Mouse (Mus musculus) retina, postnatal 1 day (tissue): Measurements from ENCODE around the gene Kars.

Experiments
- DNase-seq: peaks from one replicate; pipeline ENCODE4 v3.0.0-alpha.2; 2012

Kars gene

DNA sequence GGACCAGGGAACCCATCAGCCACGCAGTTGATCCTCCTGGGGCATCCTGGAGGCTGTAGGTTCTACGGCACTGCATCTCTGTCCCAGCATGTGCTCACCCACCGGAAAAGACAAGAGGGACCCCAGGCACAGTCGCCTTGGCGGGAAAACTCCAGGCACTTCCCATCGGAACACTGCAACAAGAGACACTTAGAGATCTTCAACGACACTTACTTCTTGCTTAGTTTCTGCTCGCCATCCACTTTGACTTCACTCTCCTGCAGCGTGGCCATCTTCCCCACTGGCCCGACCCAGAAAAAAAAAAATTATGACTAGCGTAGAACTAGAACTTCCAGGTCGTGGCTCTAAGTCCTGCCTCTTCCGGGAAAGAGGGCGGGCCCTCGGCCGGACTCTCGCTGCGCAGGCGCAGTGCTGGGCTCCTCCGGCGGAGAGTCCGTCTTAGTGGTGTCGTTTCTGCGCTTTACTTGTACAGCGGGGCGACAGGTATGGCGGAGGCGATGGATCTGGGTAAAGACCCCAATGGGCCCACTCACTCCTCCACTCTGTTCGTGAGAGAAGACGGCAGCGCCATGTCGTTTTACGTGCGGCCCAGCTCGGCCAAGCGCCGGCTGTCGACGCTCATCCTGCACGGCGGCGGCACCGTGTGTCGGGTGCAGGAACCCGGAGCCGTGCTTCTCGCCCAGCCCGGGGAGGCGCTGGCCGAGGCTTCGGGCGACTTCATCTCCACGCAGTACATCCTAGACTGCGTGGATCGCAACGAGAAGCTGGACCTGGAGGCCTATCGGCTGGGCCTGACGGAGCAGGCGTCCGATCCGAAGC is at the start of gene Kars, which contains the start of gene Terf2ip:
Kars (minus strand) TSS at position 327 of the 819 bp plus-strand sequence.
Terf2ip (plus strand) TSS at position 402 of the 819 bp plus-strand sequence.
- DNase-seq, result peak; percentile 96

DNA sequence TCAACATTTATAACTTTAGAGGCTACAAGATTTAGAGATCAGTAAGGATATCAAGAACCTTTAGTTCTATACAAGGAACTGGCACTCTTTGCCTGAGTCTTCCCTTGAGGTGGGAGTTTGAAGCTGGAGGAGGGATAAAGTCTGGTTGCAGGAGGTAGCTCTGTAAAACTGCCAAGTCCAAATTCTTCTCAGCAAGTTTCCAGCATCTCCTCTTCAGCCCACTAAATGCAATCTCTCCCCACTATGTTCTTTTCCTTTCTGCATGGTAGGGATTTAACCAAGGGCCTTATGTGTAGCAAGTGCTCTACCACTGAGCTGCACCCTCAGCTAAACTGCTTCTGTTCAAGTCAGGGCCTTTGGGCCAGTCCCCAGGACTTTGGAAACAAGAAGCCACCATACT is 43.3 kb upstream of the Kars start:
- DNase-seq, result no peak

DNA sequence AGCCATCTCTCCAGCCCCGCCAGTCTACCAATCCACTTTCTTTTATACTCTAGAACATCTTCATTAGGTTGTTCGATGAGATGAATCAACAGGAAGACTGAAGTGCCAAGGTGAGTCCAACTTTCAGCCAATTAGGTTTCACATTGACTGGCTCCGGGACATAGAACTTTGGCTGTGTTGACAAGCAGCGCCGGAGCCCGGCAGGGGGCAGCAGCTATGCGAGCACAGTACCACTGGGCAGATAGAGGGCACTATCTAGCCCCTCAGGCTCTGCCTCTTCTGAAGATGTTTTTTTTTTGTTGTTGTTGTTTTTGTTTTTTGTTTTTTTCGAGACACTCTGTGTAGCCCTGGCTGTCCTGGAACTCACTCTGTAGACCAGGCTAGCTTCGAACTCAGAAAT is 40.4 kb upstream of the Kars start:
- DNase-seq, result no peak

DNA sequence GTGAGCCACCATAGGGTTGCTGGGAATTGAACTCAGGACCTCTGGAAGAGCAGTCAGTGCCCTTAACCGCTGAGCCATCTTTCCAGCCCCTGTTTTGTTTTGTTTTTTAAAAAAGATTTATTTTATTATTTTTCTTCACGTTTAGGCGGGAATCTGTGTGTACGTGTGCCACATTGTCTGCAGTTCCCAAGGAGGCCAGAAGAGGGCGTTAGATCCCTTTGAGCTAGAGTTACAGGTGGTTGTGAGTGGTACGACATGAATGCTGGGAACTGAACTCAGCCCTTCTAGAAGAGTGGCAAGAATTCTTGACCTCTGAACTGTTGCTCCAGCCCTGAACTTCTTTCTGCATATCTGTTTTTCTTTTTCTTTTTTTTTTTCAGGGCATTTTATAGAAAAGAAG is 38.9 kb upstream of the Kars start:
- DNase-seq, result no peak

DNA sequence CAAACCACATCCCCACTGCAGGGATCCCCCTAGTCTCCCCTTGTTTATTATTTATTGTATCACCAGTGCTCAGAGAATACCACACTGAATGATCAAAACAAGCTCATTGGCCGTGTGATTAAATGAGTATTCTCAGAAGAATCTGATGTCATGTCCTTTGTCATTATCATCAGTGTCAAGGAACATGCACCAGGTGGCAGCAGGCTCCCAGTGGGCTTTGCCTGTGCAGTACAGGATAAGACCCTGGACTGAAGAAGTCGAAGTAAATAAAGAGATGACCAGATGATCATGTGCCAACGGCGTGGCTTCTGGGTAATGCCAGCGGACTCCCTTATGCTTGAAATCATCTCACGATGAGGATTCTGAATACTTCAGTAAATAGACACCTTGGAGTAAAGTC is 37.2 kb upstream of the Kars start:
- peak; percentile 29 for DNase-seq

DNA sequence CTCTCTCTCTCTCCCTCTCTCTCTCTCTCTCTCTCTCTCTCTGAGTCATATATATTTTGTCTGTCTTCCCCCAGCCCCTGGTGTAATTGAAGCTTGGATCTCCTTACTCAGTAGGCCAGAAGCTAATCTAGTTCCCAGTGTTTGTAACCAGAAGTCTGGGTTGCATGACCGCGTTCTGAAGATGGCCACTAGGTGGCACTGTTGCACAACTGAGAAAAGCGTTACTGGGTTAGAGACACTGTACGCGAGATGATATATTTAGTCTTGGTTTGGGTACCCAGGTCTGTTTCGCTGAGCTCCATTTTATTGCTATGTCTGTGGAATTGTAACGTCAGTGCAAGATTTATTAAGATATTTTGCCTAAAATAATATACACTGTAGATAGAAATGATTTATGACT is 34.8 kb upstream of the Kars start:
- DNase-seq, result peak; percentile 91

DNA sequence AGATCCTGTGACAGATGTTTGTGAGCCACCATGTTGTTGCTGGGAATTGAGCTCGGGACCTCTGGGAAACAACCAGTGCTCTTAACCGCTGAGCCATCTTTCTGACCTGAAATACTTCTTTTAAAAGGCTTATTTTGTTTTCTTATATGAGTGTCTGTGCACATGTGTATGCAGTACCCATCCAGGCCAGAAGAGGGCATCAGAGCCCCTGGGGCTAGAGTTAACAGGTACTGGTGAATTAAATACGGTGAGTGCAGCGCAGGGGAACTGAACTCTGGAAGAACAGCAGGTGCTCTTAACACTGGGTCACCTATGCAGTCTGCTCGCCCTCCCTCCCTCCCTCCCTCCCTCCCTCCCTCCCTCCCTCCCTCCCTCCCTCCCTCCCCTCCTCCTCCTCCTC is 34.1 kb upstream of the Kars start:
- DNase-seq, result no peak

DNA sequence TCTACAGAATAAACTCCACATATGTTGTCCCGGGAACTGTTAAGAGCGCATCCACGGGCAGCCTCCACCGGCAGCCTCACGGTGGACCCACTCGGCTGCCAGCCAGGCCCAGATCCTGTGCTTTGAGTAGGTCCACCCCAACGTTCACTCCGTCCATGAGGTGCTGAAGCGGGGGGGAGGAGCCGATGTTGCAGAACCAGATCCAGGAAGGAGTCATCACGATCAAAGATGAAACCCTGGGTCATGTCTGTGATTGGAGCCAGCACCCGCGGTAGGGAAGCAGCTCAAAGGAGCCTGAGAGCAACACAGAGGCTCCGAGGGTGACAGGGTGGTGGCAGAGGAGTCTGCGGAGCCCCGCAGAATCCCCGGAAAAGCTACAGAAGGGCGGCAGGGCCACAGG is 26.4 kb upstream of the Kars start:
- DNase-seq, result no peak

DNA sequence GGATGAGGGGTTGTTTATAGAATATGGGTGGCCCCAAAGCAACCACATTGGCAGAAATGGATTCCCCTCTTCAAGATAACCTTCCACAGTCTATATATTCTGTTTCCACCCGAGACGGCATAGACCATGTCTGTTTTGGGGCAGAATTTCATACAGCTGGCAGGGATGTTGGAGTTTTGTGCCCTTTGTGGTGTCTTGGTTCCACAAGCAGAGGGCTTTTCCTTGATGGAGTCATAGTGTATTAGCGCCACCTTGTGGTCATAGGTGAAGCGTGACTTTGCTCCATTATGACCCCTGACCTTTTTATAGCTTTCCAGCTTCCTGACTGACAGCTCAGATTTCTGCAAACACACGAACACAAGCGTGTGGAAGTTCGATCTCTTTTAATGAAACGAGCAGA is 23.5 kb upstream of the Kars start:
- DNase-seq, result peak; percentile 83

DNA sequence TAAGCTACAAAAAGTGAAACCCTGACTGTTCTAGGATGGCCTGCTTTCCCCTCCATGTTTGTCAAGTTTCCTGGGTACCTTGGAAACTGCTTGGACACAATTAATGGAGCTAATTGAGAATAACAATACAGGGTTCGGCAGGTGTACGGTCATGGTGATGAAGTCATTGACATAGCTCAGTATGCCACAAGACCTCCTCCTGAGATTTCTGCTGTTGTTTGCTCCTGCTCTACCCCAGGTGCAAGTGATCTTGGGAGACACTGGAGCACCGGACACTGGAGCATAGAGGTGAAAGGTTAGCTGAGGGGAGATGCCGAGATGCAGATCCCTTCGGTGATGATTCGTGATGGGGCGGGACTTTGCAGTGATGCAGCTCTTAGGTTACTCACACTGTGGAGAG is 21.9 kb upstream of the Kars start:
- DNase-seq, result no peak

DNA sequence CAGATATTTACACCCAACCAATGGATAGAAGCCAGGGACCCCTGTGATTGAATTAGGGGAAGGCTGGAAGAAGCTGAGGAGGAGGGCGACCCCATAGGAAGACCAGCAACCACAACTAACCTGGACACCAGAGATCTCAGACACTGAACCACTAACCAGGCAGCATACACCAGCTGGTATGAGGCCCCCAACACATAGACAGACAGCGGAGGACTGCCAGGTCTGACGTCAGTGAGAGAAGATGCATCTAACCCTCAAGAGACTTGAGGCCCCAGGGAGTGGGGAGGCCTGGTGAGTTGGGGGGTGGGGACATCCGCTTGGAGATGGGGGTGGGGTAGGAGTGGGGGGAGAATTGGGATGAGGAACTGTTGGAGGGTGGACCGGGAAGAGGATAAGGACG is 19.5 kb upstream of the Kars start:
- no peak for DNase-seq

DNA sequence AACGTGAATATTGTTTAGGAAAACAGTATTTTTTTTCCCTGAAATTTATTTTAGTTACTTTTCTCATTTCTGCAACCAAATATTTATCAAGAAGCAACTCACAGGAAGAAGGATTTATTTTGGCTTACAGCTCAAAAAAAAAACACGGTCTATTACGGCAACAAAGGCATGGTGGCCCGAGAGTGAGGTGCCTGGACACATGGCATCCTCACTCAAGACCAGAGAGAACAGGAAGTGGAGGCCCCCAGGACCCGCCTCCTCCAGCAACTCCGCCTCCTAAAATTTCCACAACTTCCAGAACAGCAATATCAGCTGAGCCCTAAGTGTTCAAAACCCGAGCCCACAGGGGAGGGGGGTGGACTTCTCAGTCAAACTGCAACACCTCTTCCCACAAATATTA is 18.3 kb upstream of the Kars start:
- no peak for DNase-seq

DNA sequence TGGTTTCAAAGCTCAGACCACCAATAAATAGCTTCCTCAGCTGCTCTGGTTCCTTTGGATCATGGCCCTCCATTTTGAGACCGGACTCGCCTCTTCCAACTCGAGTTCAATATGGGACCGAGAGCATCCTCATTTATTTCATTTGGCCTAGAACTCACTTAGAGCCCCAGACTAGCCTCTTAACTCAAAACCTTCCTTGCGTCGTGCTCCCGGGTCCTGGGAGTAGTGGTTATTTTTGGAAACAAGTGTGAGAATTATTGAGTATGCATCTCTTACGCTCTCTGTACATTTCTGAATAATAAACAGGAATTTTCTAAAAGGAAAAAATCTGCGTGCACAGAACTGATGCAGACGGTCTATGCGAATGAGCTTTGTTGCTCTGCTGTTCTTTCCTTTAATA is 3.8 kb upstream of the Kars start, which contains the start of gene Gm6793:
Gm6793 (minus strand) TSS at position 101 of the 400 bp plus-strand sequence.
- DNase-seq, result no peak

DNA sequence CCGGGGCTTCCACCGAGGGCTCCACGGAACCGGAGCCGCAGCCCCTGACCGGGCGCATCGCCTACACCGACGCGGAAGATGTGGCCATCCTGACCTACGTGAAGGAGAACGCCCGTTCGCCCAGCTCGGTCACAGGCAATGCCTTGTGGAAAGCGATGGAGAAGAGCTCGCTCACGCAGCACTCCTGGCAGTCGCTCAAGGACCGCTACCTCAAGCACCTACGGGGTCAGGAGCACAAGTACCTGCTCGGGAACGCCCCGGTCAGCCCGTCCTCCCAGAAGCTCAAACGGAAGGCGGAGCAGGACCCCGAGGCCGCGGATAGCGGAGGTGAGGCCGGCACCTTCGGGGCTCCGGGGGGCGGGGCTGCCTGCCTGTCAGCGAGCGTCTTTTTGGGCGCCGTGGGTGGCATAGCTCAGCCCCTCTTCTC is 706 bp upstream of the Kars start:
- peak; percentile 47 for DNase-seq

DNA sequence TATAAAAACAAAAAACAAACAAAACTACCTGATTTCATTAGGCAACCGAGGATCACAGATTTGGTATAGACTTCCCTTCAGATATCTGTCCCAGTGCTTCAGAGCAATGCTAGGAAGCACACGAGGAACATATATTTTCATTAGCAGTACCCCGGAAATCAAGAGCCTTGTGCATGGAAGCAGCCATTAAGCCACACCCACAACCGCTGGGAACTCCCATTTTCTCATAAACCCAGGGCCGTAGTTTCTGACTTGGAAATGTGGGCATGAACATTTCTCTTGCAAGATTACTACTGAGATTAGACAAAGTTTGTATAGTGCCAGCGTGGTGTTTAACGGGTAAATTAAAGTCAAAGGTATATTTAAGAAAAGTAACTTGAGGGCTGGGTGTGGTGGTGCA is 1.6 kb downstream of the Kars start:
- no peak for DNase-seq

DNA sequence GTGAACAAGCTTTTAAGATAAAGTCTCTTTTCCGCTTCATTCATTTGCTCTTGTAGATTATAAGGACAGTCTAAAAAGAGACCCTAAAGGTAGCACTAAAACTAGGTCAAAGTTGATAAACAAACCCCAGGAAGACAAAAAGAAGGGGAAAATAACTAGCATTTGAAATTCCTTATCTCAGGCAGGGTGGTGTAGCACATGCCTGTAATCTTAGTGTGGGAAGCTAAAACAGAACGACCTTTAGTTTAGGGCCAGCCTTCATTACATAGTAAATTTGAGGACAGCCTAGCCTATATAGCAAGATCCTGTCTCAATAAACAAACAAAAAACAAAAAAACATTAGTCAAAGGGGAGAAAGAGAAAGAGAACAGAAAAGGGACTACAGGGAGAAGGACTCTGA is 3.5 kb downstream of the Kars start:
- DNase-seq, result no peak

DNA sequence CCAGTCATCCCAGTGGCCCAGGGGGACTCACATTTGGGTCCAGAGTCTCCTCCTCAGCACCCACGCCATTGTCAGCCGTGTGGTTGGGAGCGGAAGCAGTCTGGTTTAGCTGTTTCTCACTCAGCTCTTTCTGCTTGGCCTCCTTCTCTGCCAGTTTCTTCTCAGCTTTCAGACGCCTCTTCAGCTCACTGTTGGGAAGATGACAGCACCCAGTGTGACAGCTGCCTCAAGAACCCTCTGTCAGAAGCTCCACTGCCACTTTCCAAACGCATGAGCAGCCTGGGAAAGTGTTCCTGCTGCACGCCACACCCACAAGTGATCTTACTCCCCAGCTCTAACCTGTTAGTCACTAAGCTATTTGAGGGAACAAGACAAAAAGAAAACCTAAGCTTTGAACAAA is 5.5 kb downstream of the Kars start:
- no peak for DNase-seq

DNA sequence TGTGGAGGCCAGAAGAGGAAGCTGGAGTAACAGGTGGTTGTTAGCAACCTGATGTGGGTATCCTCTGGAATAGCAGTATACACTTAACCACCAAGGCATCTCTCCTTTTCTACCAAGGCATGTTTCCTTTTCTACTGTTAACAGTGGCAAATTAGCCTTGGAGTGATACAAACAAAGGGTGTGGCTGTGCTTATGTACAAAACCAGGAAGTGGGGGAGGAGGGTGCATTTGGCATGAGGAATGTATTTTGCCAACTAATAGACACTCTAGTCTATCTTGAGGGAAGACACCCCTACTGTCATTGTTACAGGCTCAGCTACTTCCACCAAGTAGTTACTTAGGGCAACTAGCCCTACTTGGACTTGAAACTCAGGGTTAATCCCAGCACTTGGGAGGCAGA is 6.4 kb downstream of the Kars start:
- DNase-seq, result no peak

DNA sequence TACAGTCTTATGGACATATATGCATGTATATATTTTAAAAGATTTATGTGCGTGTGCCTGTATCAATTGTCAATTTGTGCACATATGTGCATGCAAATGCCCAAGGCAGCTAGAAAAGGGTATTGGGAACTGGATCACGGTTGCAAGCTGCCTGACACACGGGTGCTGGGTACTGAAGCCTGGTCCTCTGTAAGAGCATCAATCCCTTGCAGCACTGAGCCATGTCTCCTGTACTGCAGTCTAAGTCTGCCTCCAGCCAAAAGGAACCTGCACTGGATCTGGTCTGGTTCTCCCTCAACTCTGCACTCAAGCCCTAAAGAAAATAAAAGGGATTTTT is 18.5 kb downstream of the Kars start:
- DNase-seq, result no peak

DNA sequence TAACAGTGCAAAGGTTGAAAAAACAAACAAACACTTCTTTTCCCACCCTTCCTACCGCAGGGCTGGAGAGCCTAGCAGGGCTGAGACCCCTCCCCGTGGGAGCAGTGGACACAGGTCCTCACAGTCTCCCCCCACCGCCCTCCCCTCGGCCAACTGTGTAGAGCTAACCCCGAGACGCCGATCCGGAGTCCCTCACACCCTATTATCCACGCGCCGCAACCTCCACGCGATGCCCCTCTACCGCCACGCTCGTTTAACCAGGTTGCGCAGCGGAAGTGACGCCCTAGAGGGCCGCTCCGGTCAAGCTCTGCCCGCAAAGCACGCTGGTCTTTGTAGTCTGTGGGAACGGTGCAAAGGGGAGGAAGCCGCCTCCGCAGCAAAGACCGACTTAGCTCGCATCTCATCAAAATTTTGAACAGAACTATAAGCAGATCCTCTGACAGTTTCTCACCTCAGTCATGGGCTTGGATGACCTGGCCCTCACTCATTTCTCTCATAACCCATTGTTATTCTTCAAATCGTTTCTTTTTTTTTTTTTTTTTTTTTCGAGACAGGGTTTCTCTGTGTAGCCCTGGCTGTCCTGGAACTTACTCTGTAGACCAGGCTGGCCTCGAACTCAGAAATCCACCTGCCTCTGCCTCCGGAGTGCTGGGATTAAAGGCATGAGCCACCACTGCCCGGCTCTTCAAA is 19.0 kb downstream of the Kars start, which contains the start of gene Adat1:
Adat1 (minus strand) TSS at position 290 of the 690 bp plus-strand sequence.
- DNase-seq, result peak; percentile 95

DNA sequence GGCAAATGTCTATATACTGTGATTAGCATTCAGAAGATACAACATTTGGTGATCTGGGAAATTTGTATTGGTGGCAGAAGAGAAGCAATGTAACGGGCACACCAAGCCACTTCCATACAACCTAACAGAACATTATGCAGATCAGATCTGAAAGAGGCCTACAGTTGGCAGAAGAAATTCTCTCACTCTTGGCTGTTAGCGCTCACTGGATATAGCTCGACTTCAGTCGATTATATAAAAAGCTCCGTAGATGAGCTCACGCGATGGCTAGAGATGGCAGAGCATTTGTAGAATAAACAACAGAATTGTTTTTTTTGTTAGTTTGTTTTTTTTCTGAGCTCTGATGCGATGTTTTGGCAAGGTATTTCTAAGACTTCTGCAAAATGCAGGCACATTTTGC is 19.8 kb downstream of the Kars start:
- no peak for DNase-seq

DNA sequence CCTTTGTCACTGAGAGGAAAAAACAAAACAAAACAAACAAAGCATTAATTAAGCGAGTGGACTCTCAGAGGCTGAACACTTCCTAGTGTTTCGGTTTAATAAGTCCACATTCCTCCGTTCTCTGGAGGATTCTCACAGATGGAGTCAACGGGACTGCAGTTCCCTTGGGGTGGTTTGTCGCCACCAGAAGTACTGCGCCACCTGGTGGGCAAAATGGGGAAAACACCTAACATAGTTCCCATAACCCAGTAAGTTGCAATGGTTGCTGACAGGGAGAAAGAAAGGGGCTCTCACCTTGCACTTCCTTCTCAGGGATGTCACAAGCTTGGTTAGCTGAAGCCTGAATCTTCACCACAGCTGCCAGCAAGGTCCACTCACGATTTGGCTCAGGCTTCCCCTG is 21.2 kb downstream of the Kars start:
- peak; percentile 88 for DNase-seq

DNA sequence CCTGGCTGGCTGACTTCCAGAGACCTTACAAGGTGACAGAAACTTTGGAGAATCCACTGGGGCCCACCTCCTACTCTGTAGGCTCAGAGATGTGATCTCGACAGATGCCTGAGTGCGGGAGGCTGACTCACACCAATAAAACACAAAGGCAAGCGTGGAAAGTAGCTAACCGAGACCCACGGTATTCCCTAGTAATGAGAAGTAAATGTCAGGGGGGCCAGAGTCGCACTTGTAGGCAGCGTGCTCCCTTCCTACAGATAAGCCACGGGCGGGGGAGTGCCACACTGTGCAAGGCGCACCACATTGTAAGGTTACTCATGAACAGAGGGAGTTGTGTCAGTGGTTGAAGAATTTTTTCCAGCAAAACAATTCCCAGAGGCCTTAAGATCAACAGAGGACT is 26.6 kb downstream of the Kars start:
- no peak for DNase-seq

DNA sequence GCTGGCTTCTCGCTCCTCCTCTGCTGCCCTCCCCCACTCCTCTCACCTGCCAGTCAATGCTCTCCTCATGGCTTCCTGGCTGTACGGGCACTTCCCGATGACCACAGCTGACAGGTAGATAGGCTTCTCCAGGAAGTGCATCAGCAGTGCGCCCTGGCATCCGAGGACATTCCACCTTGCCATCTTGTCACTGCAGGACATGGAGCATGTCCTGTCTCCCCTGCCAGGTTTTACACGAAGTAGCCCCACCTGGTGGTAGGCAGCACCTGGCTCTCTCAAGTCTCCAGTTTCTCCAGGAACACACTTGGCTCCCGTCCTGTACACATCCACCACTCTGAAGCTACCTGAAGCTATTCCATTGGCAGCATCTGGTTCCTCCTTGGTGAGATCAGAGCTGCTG is 29.0 kb downstream of the Kars start:
- no peak for DNase-seq

DNA sequence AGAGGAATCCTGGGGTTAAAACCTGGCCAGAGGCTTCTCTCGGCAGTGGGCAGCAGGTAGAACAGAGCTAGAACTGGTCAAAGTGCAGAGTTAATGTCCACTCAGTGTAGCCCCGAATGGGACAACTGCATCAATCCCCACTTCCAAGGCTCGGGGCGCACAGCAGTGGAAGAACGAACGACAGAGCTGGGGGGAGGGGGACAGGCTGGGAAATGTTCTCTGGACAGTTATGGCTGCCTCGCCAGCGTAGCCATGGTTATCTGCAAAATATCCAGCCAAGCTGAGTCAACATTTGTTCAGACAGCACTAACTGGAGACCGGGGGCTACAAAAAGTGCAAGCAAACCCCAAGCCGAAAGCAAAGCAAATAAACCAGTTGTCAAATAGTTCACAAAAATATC is 33.0 kb downstream of the Kars start:
- no peak for DNase-seq
